Mouse (Mus musculus) Patski (cell line): ENCODE data around the gene Dctn1. TPM values are rescaled to one million over a fixed set of nuclear protein-coding genes. Genes with fewer than 3 reads are reported as not detected.
A peak's percentile ranks its signal among the peaks of the same experiment; 100 is the strongest.

Experiments used
- ATAC-seq: fragments of 100-300 bp; one replicate; pipeline ENCODE4 v1.8.0; 2021
- CTCF ChIA-PET: fragments of 350-600 bp; sonication (Branson Sonifier 250); formaldehyde crosslinking; loops from one replicate; lab custom pipeline; 2022; ENCODE audit warnings: inconsistent platforms; lab: Charles Lee
- POLR2A ChIA-PET: fragments of 350-600 bp; sonication (Branson Sonifier 250); formaldehyde crosslinking; loops from one replicate; lab custom pipeline; 2022; ENCODE audit warnings: antibody characterized with exemption, inconsistent platforms; lab: Charles Lee
- DNase-seq: peaks from one replicate; pipeline ENCODE4 v3.0.0-alpha.2; 2011; ENCODE audit warnings: low read depth, low spot score
- H3K27me3 ChIP-seq: fragments of 371-371 bp; one replicate; pipeline ENCODE4 v1.5.1; 2021
- CTCF ChIP-seq: fragments of 100-300 bp; IDR thresholded peaks from one replicate; pipeline ENCODE4 v1.5.1; 2021
- in situ Hi-C: fragments of 300-500 bp; cut with MboI; formaldehyde crosslinking; loops from 3 replicates; pipeline ENCODE4 v1.11.1; 2018; ENCODE audit warnings: low pct_unique_long_range_greater_than_20kb, mixed read lengths
- polyA plus RNA-seq: library from polyadenylated mRNA; unstranded; gene quantifications from one replicate; pipeline ENCODE4 v1.2.3, GENCODE M21; 2021

The Dctn1 gene
- polyA plus RNA-seq, 1 experiment from 2014 or later, result 121 TPM

GRCm38 (mm10) chr6:83244422-83245061, 78.8 kb downstream of the Dctn1 start:
- DNase-seq (peak; percentile 82), ATAC-seq (peak; percentile 68)
- in situ Hi-C loops, result no loop called here
- ChIA-PET POLR2A (interaction anchor here (0.9 kb wide), 1 partner anchor 10 kb away, joined by 4 read pairs; no protein-coding TSS in a partner anchor), CTCF (interaction anchor here (0.9 to 1.1 kb wide), 3 partner anchors 10 to 29 kb away, joined by 3 to 4 read pairs (median 4); no protein-coding TSS in a partner anchor)
- peaks cover 5% of the 10 kb centered on the region for H3K27me3 ChIP-seq
- TF ChIP-seq CTCF, result no peak

- peaks cover 5% of the 10 kb centered on the region for H3K27me3 ChIP-seq
- peak; percentile 72 for ATAC-seq
- TF ChIP-seq CTCF, result no peak
- POLR2A ChIA-PET, result no interaction called here
- in situ Hi-C loops, result no loop called here
- CTCF ChIA-PET, result interaction anchor here (1.1 kb wide), 3 partner anchors 11 to 30 kb away, joined by 3 to 4 read pairs (median 4); no protein-coding TSS in a partner anchor
- peak; percentile 89 for DNase-seq
These were observed 79.4 kb downstream of the Dctn1 start for GRCm38 (mm10) chr6:83245134-83245533.

- POLR2A ChIA-PET, result interaction anchor here (0.9 kb wide), 1 partner anchor 13 kb away, joined by 3 read pairs; no protein-coding TSS in a partner anchor
- DNase-seq (no peak), ATAC-seq (no peak)
- CTCF ChIA-PET, result interaction anchor here (1.0 to 1.1 kb wide), 3 partner anchors 9 to 17 kb away, joined by 3 read pairs; no protein-coding TSS in a partner anchor
- in situ Hi-C loops, result no loop called here
- TF ChIP-seq CTCF, result no peak
- H3K27me3 ChIP-seq, result no peaks in the 10 kb centered on the region
These were observed 80.3 kb downstream of the Dctn1 start for GRCm38 (mm10) chr6:83245997-83246396.

- ChIA-PET CTCF (interaction anchor here (1.0 kb wide), 1 partner anchor 8 kb away, joined by 3 read pairs; no protein-coding TSS in a partner anchor), POLR2A (interaction anchor here (0.9 kb wide), 1 partner anchor 14 kb away, joined by 3 read pairs; no protein-coding TSS in a partner anchor)
- no peaks in the 10 kb centered on the region for H3K27me3 ChIP-seq
- TF ChIP-seq CTCF, result no peak
- DNase-seq, result no peak
- no peak for ATAC-seq
- in situ Hi-C loops, result no loop called here
These were observed 81.0 kb downstream of the Dctn1 start for GRCm38 (mm10) chr6:83246750-83247149.

GRCm38 (mm10) chr6:83247153-83247552, 81.4 kb downstream of the Dctn1 start:
- ATAC-seq, result no peak
- POLR2A ChIA-PET, result no interaction called here
- H3K27me3 ChIP-seq, result no peaks in the 10 kb centered on the region
- CTCF ChIA-PET, result no interaction called here
- in situ Hi-C loops, result no loop called here
- TF ChIP-seq CTCF, result no peak
- no peak for DNase-seq

Other genes with a start within 250 kb of the Dctn1 start
- gene Sema4f, start 226.2 kb upstream of the Dctn1 start, polyA plus RNA-seq, result 2.1 TPM
- gene M1ap, start 219.0 kb upstream of the Dctn1 start, polyA plus RNA-seq, result not detected
- 17.9 TPM for gene Dok1, start 132.4 kb upstream of the Dctn1 start, polyA plus RNA-seq
- 2.5 TPM for gene Loxl3, start 131.7 kb upstream of the Dctn1 start, polyA plus RNA-seq
- gene Aup1, start 111.4 kb upstream of the Dctn1 start, polyA plus RNA-seq, result 160 TPM
- gene Htra2, start 110.6 kb upstream of the Dctn1 start, polyA plus RNA-seq, result 63.1 TPM
- gene Dqx1, start 108.1 kb upstream of the Dctn1 start, polyA plus RNA-seq, result 0.51 TPM
- gene Tlx2, start 95.6 kb upstream of the Dctn1 start, polyA plus RNA-seq, result 0.24 TPM
- gene Pcgf1, start 88.1 kb upstream of the Dctn1 start, polyA plus RNA-seq, result 19.7 TPM
- 0.51 TPM for gene Lbx2, start 79.6 kb upstream of the Dctn1 start, polyA plus RNA-seq
- 3.5 TPM for gene Ccdc142, start 64.3 kb upstream of the Dctn1 start, polyA plus RNA-seq
- 3.7 TPM for gene Gm42688, start 64.3 kb upstream of the Dctn1 start, polyA plus RNA-seq
- gene Mrpl53, start 56.9 kb upstream of the Dctn1 start, polyA plus RNA-seq, result 93.4 TPM
- gene Mogs, start 50.4 kb upstream of the Dctn1 start, polyA plus RNA-seq, result 34.6 TPM
- 95.1 TPM for gene Wbp1, start 44.4 kb upstream of the Dctn1 start, polyA plus RNA-seq
- 46.4 TPM for gene Ino80b, start 40.5 kb upstream of the Dctn1 start, polyA plus RNA-seq
- 16.3 TPM for gene Rtkn, start 30.5 kb upstream of the Dctn1 start, polyA plus RNA-seq
- 18.9 TPM for gene Wdr54, start 9.5 kb upstream of the Dctn1 start, polyA plus RNA-seq
- 5.9 TPM for gene 1700003E16Rik, start 9.5 kb upstream of the Dctn1 start, polyA plus RNA-seq
- 0.04 TPM for gene Slc4a5, start 53.9 kb downstream of the Dctn1 start, polyA plus RNA-seq
- gene Mthfd2, start 160.0 kb downstream of the Dctn1 start, polyA plus RNA-seq, result 117 TPM
- gene Mob1a, start 160.1 kb downstream of the Dctn1 start, polyA plus RNA-seq, result 90.6 TPM
- 126 TPM for gene Bola3, start 183.2 kb downstream of the Dctn1 start, polyA plus RNA-seq